Mouse (Mus musculus): ENCODE measurements around the gene Abhd14a. TPM values are rescaled to one million over a fixed set of nuclear protein-coding genes. Genes with fewer than 3 reads are reported as not detected.
A peak's percentile ranks its signal among the peaks of the same experiment; 100 is the strongest.

Gene Abhd14a
- polyA plus RNA-seq, 1 experiment: 197 TPM

DNA sequence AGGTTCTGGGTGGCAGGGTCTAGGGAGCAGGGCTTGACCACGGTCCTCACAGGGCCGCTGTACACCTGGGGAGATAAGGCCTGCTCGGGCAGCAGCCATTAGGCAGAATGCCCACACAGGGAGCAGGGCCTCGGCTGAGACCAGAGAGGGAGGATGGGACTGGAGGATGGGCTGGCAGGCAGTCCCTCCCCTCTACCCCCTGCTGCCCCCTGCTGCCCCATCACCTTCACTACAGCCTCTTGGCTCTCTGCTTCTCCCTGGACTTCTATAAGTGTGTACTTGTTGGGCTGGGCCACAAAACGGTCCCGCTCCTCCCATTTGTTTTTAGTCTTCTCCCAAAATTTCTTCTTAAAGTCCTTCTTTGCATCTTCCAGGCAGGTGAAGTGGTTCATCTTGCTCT, 27.0 kb upstream of the Abhd14a start:
- Histone ChIP-seq H3K4me1 (ENCODE audit: control insufficient read depth, insufficient read depth, low read length) (peaks cover 19% of the 10 kb centered on the region), H3K36me3 (ENCODE audit: control insufficient read depth, insufficient read depth, low read length) (no peaks in the 10 kb centered on the region), H3K27me3 (ENCODE audit: control insufficient read depth, insufficient read depth, low read length) (no peaks in the 10 kb centered on the region), H3K27ac (ENCODE audit: control insufficient read depth, insufficient read depth, low read depth, low read length) (no peak overlapping the region), H3K4me3 (ENCODE audit: control insufficient read depth, low read depth, low read length) (no peak overlapping the region)
- TF ChIP-seq POLR2A (IDR thresholded peaks at IDR 0.05; ENCODE audit: control insufficient read depth, low read depth, low read length) (no peak), CTCF (IDR thresholded peaks at IDR 0.05; ENCODE audit: control insufficient read depth, insufficient read depth, insufficient replicate concordance, low read depth, low read length) (peak; percentile 74; the same call in 1 of the 2 replicates)

GRCm38 (mm10) chr9:106473753-106474105, 26.3 kb upstream of the Abhd14a start:
- no peak overlapping the region for H3K4me3 ChIP-seq (ENCODE audit: control insufficient read depth, low read depth, low read length)
- H3K27me3 ChIP-seq (ENCODE audit: control insufficient read depth, insufficient read depth, low read length): no peaks in the 10 kb centered on the region
- H3K36me3 ChIP-seq (ENCODE audit: control insufficient read depth, insufficient read depth, low read length): no peaks in the 10 kb centered on the region
- peaks cover 19% of the 10 kb centered on the region for H3K4me1 ChIP-seq (ENCODE audit: control insufficient read depth, insufficient read depth, low read length)
- no peak overlapping the region for H3K27ac ChIP-seq (ENCODE audit: control insufficient read depth, insufficient read depth, low read depth, low read length)
- TF ChIP-seq POLR2A (IDR thresholded peaks at IDR 0.05; ENCODE audit: control insufficient read depth, low read depth, low read length) (no peak), CTCF (IDR thresholded peaks at IDR 0.05; ENCODE audit: control insufficient read depth, insufficient read depth, insufficient replicate concordance, low read depth, low read length) (no peak)

- H3K4me3 ChIP-seq (ENCODE audit: control insufficient read depth, low read depth, low read length): no peak overlapping the region
- peaks cover 17% of the 10 kb centered on the region for H3K4me1 ChIP-seq (ENCODE audit: control insufficient read depth, insufficient read depth, low read length)
- H3K36me3 ChIP-seq (ENCODE audit: control insufficient read depth, insufficient read depth, low read length): no peaks in the 10 kb centered on the region
- H3K27me3 ChIP-seq (ENCODE audit: control insufficient read depth, insufficient read depth, low read length): no peaks in the 10 kb centered on the region
- TF ChIP-seq CTCF (IDR thresholded peaks at IDR 0.05; ENCODE audit: control insufficient read depth, insufficient read depth, insufficient replicate concordance, low read depth, low read length) (no peak), POLR2A (IDR thresholded peaks at IDR 0.05; ENCODE audit: control insufficient read depth, low read depth, low read length) (no peak)
- no peak overlapping the region for H3K27ac ChIP-seq (ENCODE audit: control insufficient read depth, insufficient read depth, low read depth, low read length)
Observed at GRCm38 (mm10) chr9:106473081-106473752, 25.7 kb upstream of the Abhd14a start.

DNA sequence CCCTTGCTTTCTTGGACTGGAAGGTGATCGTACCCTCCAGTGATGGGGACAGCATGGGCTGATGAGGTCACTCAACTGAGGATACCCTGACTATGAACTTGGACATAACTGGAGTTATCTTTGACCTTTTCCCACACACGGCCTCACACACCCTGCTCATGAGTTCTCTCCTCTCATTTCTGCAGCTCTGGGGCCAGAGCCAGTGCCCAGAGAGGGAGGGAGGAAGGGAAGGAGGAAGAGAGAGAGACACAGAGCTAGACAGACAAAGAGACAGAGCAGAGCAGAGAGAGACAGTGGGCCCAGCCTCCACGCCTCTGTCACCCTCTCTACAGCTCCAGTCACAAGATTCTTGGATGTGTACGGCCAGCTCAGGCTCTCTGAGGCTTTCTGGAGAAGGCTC, 24.8 kb upstream of the Abhd14a start:
- H3K27ac ChIP-seq (ENCODE audit: control insufficient read depth, insufficient read depth, low read depth, low read length): no peak overlapping the region

GRCm38 (mm10) chr9:106471892-106472291, 24.4 kb upstream of the Abhd14a start:
- H3K27me3 ChIP-seq (ENCODE audit: control insufficient read depth, insufficient read depth, low read length): no peaks in the 10 kb centered on the region
- no peak for TF ChIP-seq POLR2A (IDR thresholded peaks at IDR 0.05; ENCODE audit: control insufficient read depth, low read depth, low read length)
- no peak for TF ChIP-seq CTCF (IDR thresholded peaks at IDR 0.05; ENCODE audit: control insufficient read depth, insufficient read depth, insufficient replicate concordance, low read depth, low read length)
- peaks cover 14% of the 10 kb centered on the region for H3K4me1 ChIP-seq (ENCODE audit: control insufficient read depth, insufficient read depth, low read length)
- H3K27ac ChIP-seq (ENCODE audit: control insufficient read depth, insufficient read depth, low read depth, low read length): no peak overlapping the region
- H3K36me3 ChIP-seq (ENCODE audit: control insufficient read depth, insufficient read depth, low read length): no peaks in the 10 kb centered on the region
- H3K4me3 ChIP-seq (ENCODE audit: control insufficient read depth, low read depth, low read length): no peak overlapping the region

More for the DNA sequence above, 24.8 kb upstream of the Abhd14a start:
- H3K27me3 ChIP-seq (ENCODE audit: control insufficient read depth, insufficient read depth, low read length): no peaks in the 10 kb centered on the region
- peaks cover 14% of the 10 kb centered on the region for H3K4me1 ChIP-seq (ENCODE audit: control insufficient read depth, insufficient read depth, low read length)
- no peak overlapping the region for H3K4me3 ChIP-seq (ENCODE audit: control insufficient read depth, low read depth, low read length)
- no peak for TF ChIP-seq POLR2A (IDR thresholded peaks at IDR 0.05; ENCODE audit: control insufficient read depth, low read depth, low read length)
- TF ChIP-seq CTCF (IDR thresholded peaks at IDR 0.05; ENCODE audit: control insufficient read depth, insufficient read depth, insufficient replicate concordance, low read depth, low read length): no peak
- H3K36me3 ChIP-seq (ENCODE audit: control insufficient read depth, insufficient read depth, low read length): no peaks in the 10 kb centered on the region

- Histone ChIP-seq H3K4me3 (ENCODE audit: control insufficient read depth, low read depth, low read length) (no peak overlapping the region), H3K4me1 (ENCODE audit: control insufficient read depth, insufficient read depth, low read length) (peaks cover 9% of the 10 kb centered on the region), H3K36me3 (ENCODE audit: control insufficient read depth, insufficient read depth, low read length) (no peaks in the 10 kb centered on the region), H3K27me3 (ENCODE audit: control insufficient read depth, insufficient read depth, low read length) (no peaks in the 10 kb centered on the region), H3K27ac (ENCODE audit: control insufficient read depth, insufficient read depth, low read depth, low read length) (no peak overlapping the region)
- TF ChIP-seq POLR2A (IDR thresholded peaks at IDR 0.05; ENCODE audit: control insufficient read depth, low read depth, low read length) (no peak), CTCF (IDR thresholded peaks at IDR 0.05; ENCODE audit: control insufficient read depth, insufficient read depth, insufficient replicate concordance, low read depth, low read length) (no peak)
Observed at GRCm38 (mm10) chr9:106470991-106471750, 23.7 kb upstream of the Abhd14a start.

DNA sequence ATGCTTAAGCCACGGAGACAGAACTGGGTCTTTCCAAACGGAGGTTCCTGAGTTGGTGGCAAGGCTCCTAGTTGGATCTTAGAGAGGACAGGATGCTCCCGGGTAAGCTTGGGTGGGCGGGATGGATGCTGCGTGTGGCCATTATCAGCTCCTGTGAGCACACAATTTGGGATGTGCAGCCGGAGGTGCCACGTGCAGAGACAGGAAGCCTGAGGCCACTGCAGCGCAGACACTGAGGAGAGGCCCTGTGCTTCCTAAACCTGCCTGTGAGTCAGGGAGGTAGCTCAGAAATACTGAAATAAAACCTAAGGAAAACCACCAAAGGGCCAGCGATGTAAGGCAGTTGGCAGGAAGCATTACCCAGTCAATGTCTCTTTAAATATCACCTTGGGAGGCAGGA, 22.3 kb upstream of the Abhd14a start:
- peaks cover 8% of the 10 kb centered on the region for H3K4me1 ChIP-seq (ENCODE audit: control insufficient read depth, insufficient read depth, low read length)
- H3K36me3 ChIP-seq (ENCODE audit: control insufficient read depth, insufficient read depth, low read length): no peaks in the 10 kb centered on the region
- no peak overlapping the region for H3K27ac ChIP-seq (ENCODE audit: control insufficient read depth, insufficient read depth, low read depth, low read length)
- no peak for TF ChIP-seq CTCF (IDR thresholded peaks at IDR 0.05; ENCODE audit: control insufficient read depth, insufficient read depth, insufficient replicate concordance, low read depth, low read length)
- TF ChIP-seq POLR2A (IDR thresholded peaks at IDR 0.05; ENCODE audit: control insufficient read depth, low read depth, low read length): no peak
- no peak overlapping the region for H3K4me3 ChIP-seq (ENCODE audit: control insufficient read depth, low read depth, low read length)
- no peaks in the 10 kb centered on the region for H3K27me3 ChIP-seq (ENCODE audit: control insufficient read depth, insufficient read depth, low read length)

Measured in testis, adult 2 months (tissue).